ENCODE assay signal across 8 mouse cellular contexts in the genomic region with DNA sequence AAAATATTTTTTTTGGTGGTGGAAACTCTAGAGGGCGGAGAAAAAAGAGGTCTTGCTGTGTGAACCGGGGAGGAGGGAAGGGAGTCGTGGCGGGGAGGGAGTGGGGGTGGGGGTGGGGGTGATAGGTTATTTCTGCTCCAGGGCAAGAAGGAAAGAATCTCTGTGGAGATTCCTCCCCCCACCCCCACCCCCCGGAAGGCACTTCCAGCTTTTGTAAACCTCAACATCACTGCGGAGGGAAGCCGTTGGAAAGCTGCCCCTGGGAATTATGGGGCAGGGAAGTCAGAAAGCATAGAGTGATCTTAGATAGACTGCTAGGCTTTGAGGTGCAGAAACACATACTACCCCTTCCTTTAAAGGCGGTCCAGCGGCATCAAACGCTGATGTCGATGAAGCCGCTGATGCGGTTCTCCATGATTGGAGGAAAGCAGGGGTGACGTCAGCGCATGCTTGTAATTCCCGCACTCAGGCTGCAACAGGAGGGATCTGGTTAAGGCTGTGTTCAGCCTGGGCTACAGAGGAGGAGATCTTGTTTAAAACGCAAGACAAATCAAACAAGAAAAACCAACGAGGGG.
DNase-seq lines count a peak whose midpoint lies in the region; ATAC-seq and TF ChIP-seq lines count a peak whose summit lies in the region.

No protein-coding gene starts in this region.

- no peak for TF ChIP-seq CTCF in forebrain, postnatal 0 days (IDR thresholded peaks at IDR 0.05; ENCODE audit: low read depth)
- TF ChIP-seq CTCF in liver, postnatal 0 days (IDR thresholded peaks at IDR 0.05; ENCODE audit: low read depth): no peak

- no peaks in the 10 kb centered on the region for H3K36me3 ChIP-seq in forebrain, postnatal 0 days (ENCODE audit: insufficient read depth)
- H3K36me3 ChIP-seq in liver, postnatal 0 days (replicated peaks; ENCODE audit: insufficient read depth, low read length): no peaks in the 10 kb centered on the region
- no peaks in the 10 kb centered on the region for H3K36me3 ChIP-seq in neural tube, embryonic 13.5 days

- H3K9ac ChIP-seq in forebrain, postnatal 0 days: peak overlapping the region; percentile 55
- peak overlapping the region; percentile 46 for H3K9ac ChIP-seq in liver, postnatal 0 days (replicated peaks)
- H3K9ac ChIP-seq in neural tube, embryonic 13.5 days: peak overlapping the region; percentile 71

- H3K4me1 ChIP-seq in forebrain, postnatal 0 days (ENCODE audit: insufficient read depth): peaks cover 4% of the 10 kb centered on the region; the same call in 1 of the 2 replicates
- H3K4me1 ChIP-seq in liver, postnatal 0 days (ENCODE audit: insufficient read depth): peaks cover 7% of the 10 kb centered on the region; the same call in 1 of the 2 replicates
- 0 out of 2 replicates have a peak, but pooled peaks cover 12% of the 10 kb centered on the region for H3K4me1 ChIP-seq in neural tube, embryonic 13.5 days (replicated peaks)

- H3K27ac ChIP-seq in forebrain, postnatal 0 days (ENCODE audit: low read depth, low read length): peak overlapping the region; percentile 75
- 0 out of 2 replicates have a peak overlapping the region, but pooled peaks have one; percentile 6 for H3K27ac ChIP-seq in liver, postnatal 0 days (ENCODE audit: low read depth)
- peak overlapping the region; percentile 79 for H3K27ac ChIP-seq in neural tube, embryonic 13.5 days (replicated peaks)

- peak; percentile 96 for ATAC-seq in forebrain, postnatal 0 days
- peak; percentile 58 for ATAC-seq in liver, postnatal 0 days
- peak; percentile 95 for ATAC-seq in neural tube, embryonic 13.5 days (ENCODE audit: low read depth)

- no peak for TF ChIP-seq EP300 in liver, postnatal 0 days (IDR thresholded peaks at IDR 0.05; ENCODE audit: low read depth)

- no peaks in the 10 kb centered on the region for H3K9me3 ChIP-seq in forebrain, postnatal 0 days (ENCODE audit: low read length)
- H3K9me3 ChIP-seq in liver, postnatal 0 days (ENCODE audit: low read length): no peaks in the 10 kb centered on the region
- no peaks in the 10 kb centered on the region for H3K9me3 ChIP-seq in neural tube, embryonic 13.5 days

- DNase-seq in ES-CJ7 (ENCODE audit: low read depth, low spot score): peak; percentile 88
- peak; percentile 70 for DNase-seq in cerebellum, adult 11 months
- DNase-seq in forebrain, postnatal 0 days: peak; percentile 94
- peak; percentile 85 for DNase-seq in heart, postnatal 4 days
- peak; percentile 73 to 90 for DNase-seq in layer of hippocampus, adult 18-20 months (ENCODE audit: low spot score in 2 of 2)
- DNase-seq in liver, postnatal 0 days: peak; percentile 55
- DNase-seq in thymus, postnatal 0 days (ENCODE audit: low spot score): peak; percentile 43

- WGBS in forebrain, postnatal 0 days: 2% methylated on average over 18 of the region's 18 CpGs
- WGBS in liver, postnatal 0 days (ENCODE audit: insufficient replicate concordance): 1% methylated on average over 18 of the region's 18 CpGs
- 2% methylated on average over 18 of the region's 18 CpGs for WGBS in neural tube, embryonic 13.5 days

- H3K4me3 ChIP-seq in forebrain, postnatal 0 days (ENCODE audit: low read depth, low read length): peak overlapping the region; percentile 47
- peak overlapping the region; percentile 54 for H3K4me3 ChIP-seq in liver, postnatal 0 days (ENCODE audit: low read depth, low read length)
- H3K4me3 ChIP-seq in neural tube, embryonic 13.5 days: peak overlapping the region; percentile 52

- no peaks in the 10 kb centered on the region for H3K27me3 ChIP-seq in forebrain, postnatal 0 days (ENCODE audit: insufficient read depth, low read length)
- no peaks in the 10 kb centered on the region for H3K27me3 ChIP-seq in liver, postnatal 0 days (ENCODE audit: insufficient read depth, low read length)
- H3K27me3 ChIP-seq in neural tube, embryonic 13.5 days: no peaks in the 10 kb centered on the region

- H3K4me2 ChIP-seq in forebrain, postnatal 0 days (ENCODE audit: low read depth): peak overlapping the region; percentile 82
- H3K4me2 ChIP-seq in liver, postnatal 0 days (ENCODE audit: low read depth, low read length): peak overlapping the region; percentile 89
- H3K4me2 ChIP-seq in neural tube, embryonic 13.5 days: peak overlapping the region; percentile 89

Comparison
In these comparisons a context has a peak if more than half of its experiments do, and no peak if none do; other contexts are left out.
1. Peak in every context shown above with its lines: DNase-seq, ATAC-seq, H3K4me3 ChIP-seq and H3K27ac ChIP-seq.
2. DNase-seq: peak in every context shown above with its lines; median percentile 94 in forebrain, postnatal 0 days; 88 in ES-CJ7; 85 in heart, postnatal 4 days; 82 in layer of hippocampus, adult 18-20 months; 70 in cerebellum, adult 11 months; 55 in liver, postnatal 0 days; 43 in thymus, postnatal 0 days.
3. H3K27ac ChIP-seq: peak in every context shown above with its lines; median percentile 79 in neural tube, embryonic 13.5 days; 75 in forebrain, postnatal 0 days; 6 in liver, postnatal 0 days.